9 mouse cellular contexts compared by ENCODE assay signal in the genomic region with DNA sequence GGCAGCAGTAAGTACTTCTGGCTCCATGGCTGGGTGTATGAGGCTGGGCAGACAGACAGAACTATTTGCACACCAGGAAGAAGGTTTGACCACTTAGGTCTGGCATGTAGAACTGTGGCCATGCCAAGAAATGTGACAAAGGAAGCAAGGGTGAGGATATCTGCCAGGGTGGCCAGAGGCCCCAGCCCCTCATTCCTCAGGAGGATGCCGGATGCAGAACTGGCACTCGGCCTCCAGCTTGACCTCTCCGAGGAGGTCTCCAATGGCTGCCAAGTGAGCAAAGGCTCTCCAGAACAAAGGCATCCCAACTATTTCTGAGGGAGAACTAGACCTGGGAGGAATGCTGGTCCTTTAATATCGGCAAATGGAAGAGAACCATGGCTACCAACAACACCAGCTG.
DNase-seq lines count a peak whose midpoint lies in the region; ATAC-seq and TF ChIP-seq lines count a peak whose summit lies in the region.
"Had no signal": no experiment of that assay in that cellular context is flagged by ENCODE, and none has a peak within 500 bp of the region (broad histone marks: within the 10 kb centered on the region; RNA-seq: fewer than 3 reads in every experiment).

No protein-coding gene starts in this region.

- 54% methylated on average over 4 of the region's 4 CpGs for WGBS in midbrain, embryonic 10.5 days
- 66% methylated on average over 4 of the region's 4 CpGs for WGBS in midbrain, embryonic 14.5 days
- 11% methylated on average over 4 of the region's 4 CpGs for WGBS in heart, embryonic 13.5 days
- 29% methylated on average over 4 of the region's 4 CpGs for WGBS in lung, adult 2 months

- H3K36me3 ChIP-seq in midbrain, embryonic 10.5 days = no peaks in the 10 kb centered on the region
- H3K36me3 ChIP-seq in midbrain, embryonic 14.5 days (ENCODE audit: control insufficient read depth, insufficient read depth, low read length) = no peaks in the 10 kb centered on the region
- peaks cover 7% of the 10 kb centered on the region; the same call in 1 of the 2 replicates for H3K36me3 ChIP-seq in heart, embryonic 13.5 days

- ATAC-seq in midbrain, embryonic 14.5 days (ENCODE audit: low FRiP score, low TSS enrichment) = no peak
- ATAC-seq in heart, embryonic 13.5 days (ENCODE audit: extremely low read depth, insufficient number of reproducible peaks, low FRiP score, low TSS enrichment) = peak; percentile 51
- ATAC-seq in megakaryocyte, adult 5-6 weeks (ENCODE audit: poor library complexity, severe bottlenecking) = no peak
- ATAC-seq: forebrain, embryonic 14.5 days had no signal

- TF ChIP-seq CTCF in lung, adult 2 months (IDR thresholded peaks at IDR 0.05; ENCODE audit: insufficient read depth, low read length) = no peak

- no peaks in the 10 kb centered on the region for H3K27me3 ChIP-seq in midbrain, embryonic 10.5 days (ENCODE audit: low read depth, poor library complexity, severe bottlenecking)
- no peaks in the 10 kb centered on the region for H3K27me3 ChIP-seq in midbrain, embryonic 14.5 days (ENCODE audit: control insufficient read depth, insufficient read depth, low read length)
- no peaks in the 10 kb centered on the region for H3K27me3 ChIP-seq in heart, embryonic 13.5 days (replicated peaks)

- intact Hi-C loops in left cerebral cortex, postnatal 36 days (cut with DNase I) = no loop called here

- peak; percentile 13 for DNase-seq in midbrain, embryonic 10.5 days (ENCODE audit: low spot score)
- DNase-seq in midbrain, embryonic 14.5 days = no peak
- DNase-seq in lung, adult 2 months = peak; percentile 69
- DNase-seq in left cerebral cortex, postnatal 36 days (ENCODE audit: low spot score in 2 of 2) = no peak
- no peak for DNase-seq in spleen, postnatal 36 days (ENCODE audit: low spot score in 2 of 2)
- DNase-seq in layer of hippocampus, postnatal 36 days = no peak

- TF ChIP-seq POLR2A in lung, adult 2 months (IDR thresholded peaks at IDR 0.05; ENCODE audit: borderline replicate concordance, extremely low read depth, low read depth, low read length) = no peak

- H3K9me3 ChIP-seq in midbrain, embryonic 10.5 days (replicated peaks) = no peaks in the 10 kb centered on the region; the same call in 1 of the 2 replicates
- no peaks in the 10 kb centered on the region for H3K9me3 ChIP-seq in midbrain, embryonic 14.5 days (ENCODE audit: control insufficient read depth, low read length)
- peaks cover 3% of the 10 kb centered on the region; the same call in 1 of the 2 replicates for H3K9me3 ChIP-seq in heart, embryonic 13.5 days

- no peak overlapping the region for H3K4me3 ChIP-seq in midbrain, embryonic 10.5 days
- H3K4me3 ChIP-seq in midbrain, embryonic 14.5 days (replicated peaks; ENCODE audit: low read depth, low read length) = no peak overlapping the region
- no peak overlapping the region for H3K4me3 ChIP-seq in heart, embryonic 13.5 days
- H3K4me3 ChIP-seq in lung, adult 2 months (replicated peaks; ENCODE audit: extremely low read depth, low read depth, low read length) = no peak overlapping the region

- 0 out of 2 replicates have a peak, but pooled peaks cover 5% of the 10 kb centered on the region for H3K4me1 ChIP-seq in midbrain, embryonic 10.5 days
- H3K4me1 ChIP-seq in midbrain, embryonic 14.5 days (ENCODE audit: control insufficient read depth, insufficient read depth, low read length) = no peaks in the 10 kb centered on the region
- H3K4me1 ChIP-seq in heart, embryonic 13.5 days = peaks cover 37% of the 10 kb centered on the region
- peaks cover 6% of the 10 kb centered on the region; the same call in 1 of the 2 replicates for H3K4me1 ChIP-seq in lung, adult 2 months (ENCODE audit: control insufficient read depth, insufficient read depth, low read length)

- H3K4me2 ChIP-seq in midbrain, embryonic 14.5 days (ENCODE audit: low read length) = no peak overlapping the region
- no peak overlapping the region for H3K4me2 ChIP-seq in heart, embryonic 13.5 days

- H3K27ac ChIP-seq in midbrain, embryonic 10.5 days (replicated peaks) = peak overlapping the region; percentile 38; the same call in 1 of the 2 replicates
- H3K27ac ChIP-seq in midbrain, embryonic 14.5 days (replicated peaks; ENCODE audit: low read depth, low read length) = no peak overlapping the region
- H3K27ac ChIP-seq in heart, embryonic 13.5 days (replicated peaks) = peak overlapping the region; percentile 73

- no peak overlapping the region for H3K9ac ChIP-seq in midbrain, embryonic 14.5 days (replicated peaks; ENCODE audit: low read length)
- no peak overlapping the region for H3K9ac ChIP-seq in heart, embryonic 13.5 days

Comparison
In these comparisons a context has a peak if more than half of its experiments do, and no peak if none do; other contexts are left out.
1. DNase-seq: peak in midbrain, embryonic 10.5 days (single experiment) and lung, adult 2 months (single experiment); none in midbrain, embryonic 14.5 days (single experiment), left cerebral cortex, postnatal 36 days (0 of 2), spleen, postnatal 36 days (0 of 2) and layer of hippocampus, postnatal 36 days (0 of 2).